Mouse (Mus musculus) midbrain, embryonic 10.5 days (tissue): ENCODE data around the gene Sh2d4b. TPM values are rescaled to one million over a fixed set of nuclear protein-coding genes. Genes with fewer than 3 reads are reported as not detected.

ENCODE experiments used
- DNase-seq: peaks from one replicate; pipeline ENCODE4 v3.0.0-alpha.2; 2017; ENCODE audit warnings: low spot score
- H3K27ac ChIP-seq: fragments of 300-500 bp; sonication (generic); replicated peaks from 2 replicates; pipeline ENCODE4 v1.5.1; 2016; ENCODE audit warnings: mild to moderate bottlenecking
- H3K27me3 ChIP-seq: fragments of 300-500 bp; sonication (generic); 2 replicates; pipeline ENCODE4 v1.6.1; 2016; ENCODE audit warnings: low read depth, mild to moderate bottlenecking; ENCODE audit not compliant: poor library complexity, severe bottlenecking
- H3K36me3 ChIP-seq: fragments of 300-500 bp; sonication (generic); 2 replicates; pipeline ENCODE4 v1.6.1; 2016; ENCODE audit warnings: mild to moderate bottlenecking, moderate library complexity
- H3K4me1 ChIP-seq: fragments of 300-500 bp; sonication (generic); 2 replicates; pipeline ENCODE4 v1.6.1; 2016
- H3K4me3 ChIP-seq: fragments of 300-500 bp; sonication (generic); 2 replicates; pipeline ENCODE4 v1.5.1; 2016; ENCODE audit warnings: mild to moderate bottlenecking, moderate library complexity
- H3K9me3 ChIP-seq: fragments of 300-500 bp; sonication (generic); replicated peaks from 2 replicates; pipeline ENCODE4 v1.6.1; 2016; ENCODE audit warnings: mild to moderate bottlenecking
- WGBS: fragments of 180-500 bp; shearing (Covaris S2); methylation state at CpG from one replicate; pipeline ENCODE4 v1.1.7; 2016; 5-methylcytosine and 5-hydroxymethylcytosine counted together
- polyA plus RNA-seq: library from polyadenylated mRNA; unstranded; fragments of >200 nt; fragmentation: Nextera tagmentation; extraction: Ambion mirVana; gene quantifications from 2 replicates; pipeline ENCODE4 v1.2.1, GENCODE M21; 2016

Sh2d4b gene
- polyA plus RNA-seq, 1 experiment from 2014 or later, result 0.31 TPM

DNA sequence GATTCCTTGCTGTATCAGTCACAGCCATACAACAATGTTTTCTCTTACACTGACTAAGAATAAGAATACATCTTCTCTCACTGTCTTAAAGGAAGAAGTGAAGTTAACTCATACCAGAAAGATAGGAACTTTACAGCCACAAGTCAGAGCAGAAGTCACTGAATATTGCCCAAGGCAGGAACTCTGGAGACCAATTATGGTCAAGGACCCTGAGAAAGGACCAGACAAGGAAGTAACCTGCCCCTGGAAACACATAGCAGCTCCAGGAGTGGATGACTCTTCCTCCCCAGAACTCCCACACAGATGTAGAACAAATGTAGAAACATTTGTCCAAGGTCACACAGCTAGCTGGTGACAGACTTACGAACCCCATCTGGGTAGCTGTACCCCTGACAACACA, 28.2 kb upstream of the Sh2d4b start:
- DNase-seq, result no peak
- Histone ChIP-seq H3K36me3 (peaks cover 39% of the 10 kb centered on the region), H3K9me3 (no peaks in the 10 kb centered on the region), H3K27ac (no peak overlapping the region), H3K4me1 (peaks cover 12% of the 10 kb centered on the region), H3K4me3 (no peak overlapping the region), H3K27me3 (no peaks in the 10 kb centered on the region)
- WGBS, result 97% methylated on average over 1 of the region's 1 CpGs

GRCm38 (mm10) chr14:40919521-40919920, 26.5 kb upstream of the Sh2d4b start:
- Histone ChIP-seq H3K36me3 (peaks cover 48% of the 10 kb centered on the region), H3K27ac (no peak overlapping the region), H3K4me1 (peaks cover 12% of the 10 kb centered on the region), H3K27me3 (no peaks in the 10 kb centered on the region), H3K4me3 (no peak overlapping the region), H3K9me3 (no peaks in the 10 kb centered on the region)
- WGBS, result 88% methylated on average over 7 of the region's 7 CpGs
- no peak for DNase-seq

GRCm38 (mm10) chr14:40918477-40918876, 25.4 kb upstream of the Sh2d4b start:
- WGBS, result 89% methylated on average over 5 of the region's 7 CpGs
- Histone ChIP-seq H3K27ac (peak overlapping the region; percentile 57; the same call in 1 of the 2 replicates), H3K36me3 (peaks cover 59% of the 10 kb centered on the region)

DNA sequence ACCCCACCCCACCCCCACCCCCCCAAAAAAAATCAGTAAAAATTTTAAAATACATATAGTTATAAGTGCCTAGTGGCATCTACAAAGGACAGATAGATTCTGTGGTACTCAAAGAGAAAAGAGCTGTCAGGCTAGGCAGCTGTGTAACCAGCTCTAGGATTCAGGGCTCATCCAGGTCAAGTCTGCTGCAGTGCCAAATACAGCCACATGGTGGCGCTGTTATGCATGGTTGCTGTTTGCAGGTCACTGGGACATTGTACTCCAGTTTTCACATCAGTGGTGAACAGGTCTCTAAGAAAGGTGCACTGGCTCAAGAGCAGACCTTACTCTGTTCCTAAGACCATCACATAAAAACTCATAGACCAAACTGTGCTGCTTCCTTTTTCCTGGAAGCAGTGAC, 24.6 kb upstream of the Sh2d4b start:
- WGBS, result 0% methylated on average over 1 of the region's 1 CpGs
- Histone ChIP-seq H3K4me1 (peaks cover 12% of the 10 kb centered on the region), H3K27ac (peak overlapping the region; percentile 57; the same call in 1 of the 2 replicates), H3K27me3 (no peaks in the 10 kb centered on the region), H3K9me3 (no peaks in the 10 kb centered on the region), H3K4me3 (no peak overlapping the region), H3K36me3 (peaks cover 59% of the 10 kb centered on the region)
- DNase-seq, result peak; percentile 87

More at GRCm38 (mm10) chr14:40918477-40918876, 25.4 kb upstream of the Sh2d4b start:
- no peak for DNase-seq
- no peak overlapping the region for H3K4me3 ChIP-seq
- H3K9me3 ChIP-seq, result no peaks in the 10 kb centered on the region
- peaks cover 12% of the 10 kb centered on the region for H3K4me1 ChIP-seq
- no peaks in the 10 kb centered on the region for H3K27me3 ChIP-seq

GRCm38 (mm10) chr14:40916667-40917066, 23.6 kb upstream of the Sh2d4b start:
- Histone ChIP-seq H3K27ac (no peak overlapping the region), H3K36me3 (peaks cover 54% of the 10 kb centered on the region), H3K4me3 (no peak overlapping the region), H3K9me3 (no peaks in the 10 kb centered on the region), H3K27me3 (no peaks in the 10 kb centered on the region), H3K4me1 (peaks cover 12% of the 10 kb centered on the region)
- 94% methylated on average over 15 of the region's 15 CpGs for WGBS
- no peak for DNase-seq

- H3K27ac ChIP-seq, result no peak overlapping the region
- 95% methylated on average over 8 of the region's 8 CpGs for WGBS
- H3K36me3 ChIP-seq, result peaks cover 57% of the 10 kb centered on the region
- DNase-seq, result no peak
- peaks cover 12% of the 10 kb centered on the region for H3K4me1 ChIP-seq
- H3K9me3 ChIP-seq, result no peaks in the 10 kb centered on the region
- H3K4me3 ChIP-seq, result no peak overlapping the region
- H3K27me3 ChIP-seq, result no peaks in the 10 kb centered on the region
These were observed 22.8 kb upstream of the Sh2d4b start for GRCm38 (mm10) chr14:40915838-40916237.

DNA sequence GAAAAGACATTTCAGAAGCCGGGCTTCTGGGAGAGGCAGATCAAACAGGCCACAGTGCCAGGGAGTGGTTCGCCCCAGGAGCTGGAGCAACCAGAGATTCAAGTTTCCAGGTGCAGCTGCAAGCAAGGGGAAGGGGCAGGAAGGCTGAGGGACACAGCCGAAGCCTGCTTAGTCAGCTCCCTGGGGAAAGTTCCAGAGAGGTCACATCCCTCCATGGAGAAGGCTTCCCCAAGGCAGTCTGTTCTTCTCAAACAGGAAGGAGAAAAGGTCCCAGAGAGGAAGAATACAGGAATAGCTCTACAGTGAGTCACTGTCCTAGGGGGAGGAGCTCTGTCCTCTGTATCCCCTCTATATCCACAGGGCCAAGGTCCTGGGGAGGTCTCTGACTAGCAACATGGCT, 21.6 kb upstream of the Sh2d4b start:
- H3K4me1 ChIP-seq, result peaks cover 9% of the 10 kb centered on the region
- peaks cover 68% of the 10 kb centered on the region for H3K36me3 ChIP-seq
- H3K27me3 ChIP-seq, result no peaks in the 10 kb centered on the region

DNA sequence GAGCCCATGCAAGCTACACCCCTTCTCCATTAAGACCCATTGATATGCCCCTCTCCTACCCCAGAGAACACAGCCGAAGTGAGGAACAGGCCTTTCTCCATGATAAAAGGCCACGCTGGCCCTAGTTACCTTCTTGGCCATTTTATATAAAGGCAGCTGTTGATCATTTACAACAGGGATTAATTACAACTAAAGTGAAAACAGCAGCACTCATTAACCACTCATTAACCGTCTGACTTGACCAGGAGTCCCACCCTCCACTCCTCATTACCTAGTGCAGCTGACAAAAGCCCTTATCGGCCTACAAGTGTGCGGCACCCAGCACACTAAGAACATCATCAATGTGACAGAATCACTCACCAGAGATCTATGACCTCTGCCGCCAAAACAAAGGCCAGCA, 20.6 kb upstream of the Sh2d4b start:
- H3K9me3 ChIP-seq, result no peaks in the 10 kb centered on the region
- no peaks in the 10 kb centered on the region for H3K27me3 ChIP-seq
- no peak for DNase-seq
- H3K4me1 ChIP-seq, result peaks cover 9% of the 10 kb centered on the region
- H3K27ac ChIP-seq, result no peak overlapping the region
- peaks cover 78% of the 10 kb centered on the region for H3K36me3 ChIP-seq
- no peak overlapping the region for H3K4me3 ChIP-seq
- WGBS, result 89% methylated on average over 6 of the region's 6 CpGs

More for the DNA sequence above, 21.6 kb upstream of the Sh2d4b start:
- Histone ChIP-seq H3K9me3 (no peaks in the 10 kb centered on the region), H3K27ac (no peak overlapping the region), H3K4me3 (no peak overlapping the region)
- DNase-seq, result no peak
- WGBS, result 85% methylated on average over 3 of the region's 3 CpGs

DNA sequence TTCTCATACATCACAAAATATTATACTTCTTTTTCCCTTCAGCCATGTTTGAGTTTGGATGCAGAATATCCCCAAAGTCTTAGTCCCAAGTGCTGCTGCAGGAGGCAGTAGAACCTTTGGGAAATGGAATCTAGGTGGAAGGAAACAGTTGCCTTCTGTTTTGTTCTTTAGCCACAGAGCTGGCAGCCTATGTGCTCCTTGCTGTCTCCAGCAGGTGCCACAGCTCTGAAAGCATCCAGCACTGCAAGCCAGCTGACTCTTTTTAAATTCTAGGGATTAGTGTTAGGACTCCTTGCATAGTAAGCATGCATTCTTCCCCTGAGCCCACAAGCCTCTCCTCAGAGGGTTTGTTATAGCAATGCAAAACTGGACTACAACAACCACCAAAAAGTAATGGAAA, 18.5 kb upstream of the Sh2d4b start:
- H3K27ac ChIP-seq, result no peak overlapping the region
- peaks cover 94% of the 10 kb centered on the region for H3K36me3 ChIP-seq
- DNase-seq, result no peak
- no peaks in the 10 kb centered on the region for H3K9me3 ChIP-seq
- no peaks in the 10 kb centered on the region for H3K4me1 ChIP-seq
- H3K4me3 ChIP-seq, result no peak overlapping the region
- no peaks in the 10 kb centered on the region for H3K27me3 ChIP-seq

DNA sequence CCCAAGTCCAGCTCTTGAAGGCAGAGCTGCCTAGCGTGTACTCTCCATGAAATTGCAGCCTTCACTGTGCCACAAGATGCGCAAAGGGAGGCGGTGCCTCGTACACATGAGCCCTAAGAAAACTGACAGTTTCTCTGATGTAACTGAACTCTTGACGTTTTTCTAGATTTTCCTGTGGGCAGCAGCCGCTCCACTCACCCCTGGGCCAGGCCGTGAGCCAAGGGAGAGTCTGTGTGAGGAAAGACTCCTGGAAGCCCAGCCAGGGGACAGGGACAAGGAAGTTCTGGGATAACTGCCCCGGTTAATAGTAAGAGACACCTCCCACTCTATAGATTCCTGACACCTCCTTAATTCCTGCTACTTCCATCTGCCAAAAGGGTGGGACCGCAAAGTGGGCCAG, 15.7 kb upstream of the Sh2d4b start:
- WGBS, result 90% methylated on average over 9 of the region's 9 CpGs
- DNase-seq, result no peak
- H3K36me3 ChIP-seq, result peaks cover 87% of the 10 kb centered on the region
- no peaks in the 10 kb centered on the region for H3K9me3 ChIP-seq
- no peak overlapping the region for H3K4me3 ChIP-seq
- H3K27ac ChIP-seq, result no peak overlapping the region
- no peaks in the 10 kb centered on the region for H3K27me3 ChIP-seq
- no peaks in the 10 kb centered on the region for H3K4me1 ChIP-seq

- peaks cover 12% of the 10 kb centered on the region for H3K4me1 ChIP-seq
- no peaks in the 10 kb centered on the region for H3K27me3 ChIP-seq
- H3K36me3 ChIP-seq, result peaks cover 77% of the 10 kb centered on the region
- H3K4me3 ChIP-seq, result no peak overlapping the region
- no peaks in the 10 kb centered on the region for H3K9me3 ChIP-seq
- DNase-seq, result no peak
- no peak overlapping the region for H3K27ac ChIP-seq
- 91% methylated on average over 9 of the region's 9 CpGs for WGBS
These were observed 13.7 kb upstream of the Sh2d4b start for GRCm38 (mm10) chr14:40906770-40907169.

- DNase-seq, result no peak
- Histone ChIP-seq H3K27ac (no peak overlapping the region), H3K36me3 (peaks cover 67% of the 10 kb centered on the region), H3K9me3 (no peaks in the 10 kb centered on the region), H3K4me1 (peaks cover 12% of the 10 kb centered on the region), H3K4me3 (no peak overlapping the region), H3K27me3 (no peaks in the 10 kb centered on the region)
- WGBS, result 90% methylated on average over 8 of the region's 8 CpGs
These were observed 12.7 kb upstream of the Sh2d4b start for GRCm38 (mm10) chr14:40905813-40906212.

- H3K27ac ChIP-seq, result no peak overlapping the region
These were observed 9.4 kb upstream of the Sh2d4b start for GRCm38 (mm10) chr14:40902307-40903055.

More at GRCm38 (mm10) chr14:40902307-40903055, 9.4 kb upstream of the Sh2d4b start:
- Histone ChIP-seq H3K9me3 (no peaks in the 10 kb centered on the region), H3K36me3 (peaks cover 34% of the 10 kb centered on the region), H3K27me3 (no peaks in the 10 kb centered on the region), H3K4me3 (no peak overlapping the region), H3K4me1 (peaks cover 12% of the 10 kb centered on the region)
- WGBS, result 60% methylated on average over 12 of the region's 12 CpGs
- DNase-seq, result no peak
